Mouse (Mus musculus) heart, embryonic 12.5 days (tissue): Measurements from ENCODE around the gene Sdc4. TPM values are rescaled to one million over a fixed set of nuclear protein-coding genes. Genes with fewer than 3 reads are reported as not detected.

Source experiments
- ATAC-seq: fragments of 200-750 bp; cut with Nextera tagmentation; 2 replicates; pipeline ENCODE4 v1.8.0; 2017; ENCODE audit warnings: moderate TSS enrichment, moderate library complexity; ENCODE audit not compliant: insufficient number of reproducible peaks, low FRiP score
- H3K27ac ChIP-seq: fragments of 300-500 bp; sonication (generic); 2 replicates; pipeline ENCODE4 v1.5.1; 2016; ENCODE audit warnings: mild to moderate bottlenecking, moderate library complexity; ENCODE audit not compliant: poor library complexity, severe bottlenecking
- H3K27me3 ChIP-seq: fragments of 300-500 bp; sonication (generic); replicated peaks from 2 replicates; pipeline ENCODE4 v1.6.1; 2016; ENCODE audit warnings: mild to moderate bottlenecking, moderate library complexity
- H3K36me3 ChIP-seq: fragments of 300-500 bp; sonication (generic); 2 replicates; pipeline ENCODE4 v1.6.1; 2016; ENCODE audit warnings: mild to moderate bottlenecking, moderate library complexity
- H3K4me1 ChIP-seq: fragments of 300-500 bp; sonication (generic); replicated peaks from 2 replicates; pipeline ENCODE4 v1.6.1; 2016; ENCODE audit warnings: mild to moderate bottlenecking
- H3K4me2 ChIP-seq: fragments of 300-500 bp; sonication (generic); 2 replicates; pipeline ENCODE4 v1.6.1; 2016; ENCODE audit warnings: mild to moderate bottlenecking, moderate library complexity
- H3K4me3 ChIP-seq: fragments of 300-500 bp; sonication (generic); 2 replicates; pipeline ENCODE4 v1.5.1; 2016; ENCODE audit warnings: mild to moderate bottlenecking
- H3K9ac ChIP-seq: fragments of 300-500 bp; sonication (generic); 2 replicates; pipeline ENCODE4 v1.6.1; 2016; ENCODE audit warnings: mild to moderate bottlenecking, moderate library complexity
- H3K9me3 ChIP-seq: fragments of 300-500 bp; sonication (generic); replicated peaks from 2 replicates; pipeline ENCODE4 v1.6.1; 2016; ENCODE audit warnings: mild to moderate bottlenecking, moderate library complexity
- WGBS: fragments of 180-500 bp; shearing (Covaris S2); methylation state at CpG from one replicate; pipeline ENCODE4 v1.1.7; 2016; 5-methylcytosine and 5-hydroxymethylcytosine counted together
- polyA plus RNA-seq: library from polyadenylated mRNA; unstranded; fragments of >200 nt; fragmentation: Nextera tagmentation; extraction: Ambion mirVana; gene quantifications from 2 replicates; pipeline ENCODE4 v1.2.1, GENCODE M21; 2016

Gene Sdc4
- polyA plus RNA-seq, 1 experiment from 2014 or later: 40.6 TPM

GRCm38 (mm10) chr2:164381726-164382125 is 62.0 kb downstream of the Sdc4 start:
- Histone ChIP-seq H3K4me2 (no peak overlapping the region), H3K4me1 (peaks cover 11% of the 10 kb centered on the region; the same call in 1 of the 2 replicates), H3K27me3 (peaks cover 5% of the 10 kb centered on the region; the same call in 1 of the 2 replicates), H3K27ac (no peak overlapping the region), H3K9ac (no peak overlapping the region), H3K9me3 (no peaks in the 10 kb centered on the region), H3K36me3 (no peaks in the 10 kb centered on the region), H3K4me3 (no peak overlapping the region)
- ATAC-seq: no peak
- 72% methylated on average over 8 of the region's 8 CpGs for WGBS

DNA sequence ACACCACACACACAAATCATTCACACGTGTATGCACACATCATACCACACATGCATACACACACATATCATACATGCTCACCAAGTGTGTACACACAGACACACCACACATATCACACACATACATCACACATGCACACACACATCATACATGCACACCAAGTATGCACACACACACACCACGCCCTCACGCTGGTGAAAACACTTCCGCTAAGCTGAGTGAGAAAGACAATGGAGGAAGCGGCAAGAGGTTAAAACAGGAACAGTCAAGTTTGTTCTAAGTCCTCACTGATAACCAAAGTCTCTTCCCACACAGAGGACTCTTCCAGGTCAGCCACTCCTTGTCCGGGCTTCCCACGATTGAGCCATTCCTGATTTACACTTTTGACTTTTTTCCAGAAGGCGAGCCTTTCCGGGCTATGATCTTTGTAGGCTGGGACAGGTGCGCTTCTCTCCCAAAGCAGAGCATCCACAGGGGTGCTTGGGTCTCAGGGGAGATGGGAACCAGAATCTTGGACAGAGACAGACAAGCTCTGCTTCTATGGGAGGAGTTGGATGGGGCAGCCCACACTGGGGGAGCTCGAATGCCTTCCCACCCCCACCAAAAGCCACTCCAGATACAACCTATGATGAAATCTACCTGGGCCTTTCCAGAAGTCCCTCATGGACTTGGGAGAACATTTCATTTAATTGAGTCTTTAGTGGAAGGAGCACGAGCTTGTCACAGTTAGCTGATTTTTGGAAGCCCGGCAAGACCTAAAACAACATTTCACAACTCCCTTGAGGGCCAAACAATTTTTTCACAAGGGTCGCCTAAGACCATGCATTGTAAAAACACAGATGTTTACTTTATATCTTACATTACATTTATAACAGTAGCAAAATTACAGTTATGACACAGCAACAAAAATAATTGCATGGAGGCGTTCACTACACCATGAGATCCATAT is 65.9 kb downstream of the Sdc4 start:
- Histone ChIP-seq H3K27ac (no peak overlapping the region), H3K36me3 (no peaks in the 10 kb centered on the region), H3K4me3 (no peak overlapping the region), H3K4me2 (no peak overlapping the region), H3K27me3 (no peaks in the 10 kb centered on the region), H3K9ac (no peak overlapping the region), H3K9me3 (no peaks in the 10 kb centered on the region), H3K4me1 (no peaks in the 10 kb centered on the region)
- ATAC-seq: no peak
- WGBS: 81% methylated on average over 15 of the region's 15 CpGs

Other genes starting within 250 kb of the Sdc4 start
- gene Wfdc15a, start 243.8 kb downstream of the Sdc4 start, polyA plus RNA-seq: not detected in 2 replicates
- gene Wfdc15b, start 222.2 kb downstream of the Sdc4 start, polyA plus RNA-seq: not detected in 2 replicates
- gene Svs2, start 205.4 kb downstream of the Sdc4 start, polyA plus RNA-seq: not detected in 2 replicates
- not detected in 2 replicates for gene Svs3b, start 187.2 kb downstream of the Sdc4 start, polyA plus RNA-seq
- gene Svs4, start 165.4 kb downstream of the Sdc4 start, polyA plus RNA-seq: not detected in 2 replicates
- gene Svs3a, start 154.6 kb downstream of the Sdc4 start, polyA plus RNA-seq: not detected in 2 replicates
- not detected in 2 replicates for gene Svs6, start 127.1 kb downstream of the Sdc4 start, polyA plus RNA-seq
- not detected in 2 replicates for gene Svs5, start 111.1 kb downstream of the Sdc4 start, polyA plus RNA-seq
- 0.44 and 1.2 TPM in 2 replicates for gene Slpi, start 54.8 kb downstream of the Sdc4 start, polyA plus RNA-seq
- gene Rbpjl, start 40.7 kb downstream of the Sdc4 start, polyA plus RNA-seq: 0.19 and 0.28 TPM in 2 replicates
- gene Matn4, start 38.7 kb downstream of the Sdc4 start, polyA plus RNA-seq: 6.2 and 6.4 TPM in 2 replicates
- gene Sys1, start 13.1 kb upstream of the Sdc4 start, polyA plus RNA-seq: 36.4 and 40.3 TPM in 2 replicates
- gene Gm20458, start 17.1 kb upstream of the Sdc4 start, polyA plus RNA-seq: 11.8 and 16.9 TPM in 2 replicates
- 0.19 TPM in 1 of 2 replicates, not detected in the other for gene Trp53tg5, start 29.8 kb upstream of the Sdc4 start, polyA plus RNA-seq
- 7.3 and 11.3 TPM in 2 replicates for gene Dbndd2, start 42.2 kb upstream of the Sdc4 start, polyA plus RNA-seq
- 53.4 and 54.3 TPM in 2 replicates for gene Pigt, start 53.6 kb upstream of the Sdc4 start, polyA plus RNA-seq
- gene Wfdc2, start 118.5 kb upstream of the Sdc4 start, polyA plus RNA-seq: 3.1 and 3.3 TPM in 2 replicates
- not detected in 2 replicates for gene Spint3, start 129.6 kb upstream of the Sdc4 start, polyA plus RNA-seq
- 0.29 and 0.32 TPM in 2 replicates for gene Wfdc6a, start 141.6 kb upstream of the Sdc4 start, polyA plus RNA-seq
- gene Eppin, start 149.7 kb upstream of the Sdc4 start, polyA plus RNA-seq: not detected in 2 replicates
- gene Wfdc6b, start 169.6 kb upstream of the Sdc4 start, polyA plus RNA-seq: not detected in 2 replicates
- not detected in 2 replicates for gene Wfdc8, start 169.7 kb upstream of the Sdc4 start, polyA plus RNA-seq
- not detected in 2 replicates for gene Wfdc16, start 194.9 kb upstream of the Sdc4 start, polyA plus RNA-seq
- gene Wfdc10, start 212.2 kb upstream of the Sdc4 start, polyA plus RNA-seq: not detected in 2 replicates
- gene Wfdc9, start 212.7 kb upstream of the Sdc4 start, polyA plus RNA-seq: not detected in 2 replicates
- gene Wfdc11, start 230.2 kb upstream of the Sdc4 start, polyA plus RNA-seq: not detected in 2 replicates
- not detected in 2 replicates for gene Wfdc13, start 241.2 kb upstream of the Sdc4 start, polyA plus RNA-seq